Mouse (Mus musculus) fat pad, adult 2 months (tissue): ENCODE measurements around the gene Myf6.

Experiments used
- DNase-seq: peaks from one replicate; pipeline ENCODE4 v3.0.0-alpha.2; 2011; ENCODE audit warnings: low read depth, low spot score; ENCODE audit errors: extremely low read depth

Myf6 gene

GRCm38 (mm10) chr10:107449496-107450330, 44.8 kb downstream of the Myf6 start:
- no peak for DNase-seq
